Mouse (Mus musculus) MEL (cell line): ENCODE results near the gene Sergef. TPM values are rescaled to one million over a fixed set of nuclear protein-coding genes. Genes with fewer than 3 reads are reported as not detected.

Experiments
- DNase-seq: peaks from one replicate; pipeline ENCODE4 v3.0.0; 2011; ENCODE audit warnings: low read depth, low spot score
- H3K27ac ChIP-seq: 2 replicates; pipeline ENCODE4 v1.5.1; 2012; ENCODE audit warnings: low read depth, mild to moderate bottlenecking, control low read depth, low read length, moderate library complexity; ENCODE audit not compliant: control insufficient read depth
- H3K27me3 ChIP-seq, 2 experiments: fragments of 150-350 bp in 1 of 2; sonication (generic) in 1 of 2; 2 replicates each; pipeline ENCODE4 v1.6.1; 2012; ENCODE audit warnings: low read length in 2 of 2, mild to moderate bottlenecking in 2 of 2, improper control_type of control experiment in 1 of 2, moderate library complexity in 1 of 2; ENCODE audit not compliant: insufficient read depth in 2 of 2, control insufficient read depth in 1 of 2
- H3K36me3 ChIP-seq, 2 experiments: 2 replicates each; pipeline ENCODE4 v1.6.1; 2012 to 2014; ENCODE audit warnings: low read length in 2 of 2, improper control_type of control experiment in 1 of 2, inconsistent platforms in 1 of 2, mild to moderate bottlenecking in 1 of 2; ENCODE audit not compliant: insufficient read depth in 2 of 2, control insufficient read depth in 1 of 2
- H3K4me1 ChIP-seq, 2 experiments: fragments of 150-350 bp in 1 of 2; sonication (generic) in 1 of 2; 2 replicates each; pipeline ENCODE4 v1.6.1; 2012; ENCODE audit warnings: low read length in 2 of 2, improper control_type of control experiment in 1 of 2, mild to moderate bottlenecking in 1 of 2; ENCODE audit not compliant: insufficient read depth in 2 of 2, control insufficient read depth in 1 of 2
- H3K4me3 ChIP-seq, 2 experiments: fragments of 150-350 bp in 1 of 2; sonication (generic) in 1 of 2; 2 replicates each; pipeline ENCODE4 v1.5.1; 2012; ENCODE audit warnings: low read depth in 2 of 2, low read length in 2 of 2, mild to moderate bottlenecking in 2 of 2, moderate library complexity in 2 of 2, control low read depth in 1 of 2, improper control_type of control experiment in 1 of 2; ENCODE audit not compliant: control insufficient read depth in 1 of 2, insufficient read depth in 1 of 2
- H3K79me2 ChIP-seq: 2 replicates; pipeline ENCODE4 v1.6.1; 2012; ENCODE audit warnings: mild to moderate bottlenecking, low read length, moderate library complexity; ENCODE audit not compliant: control insufficient read depth, poor library complexity, insufficient read depth
- H3K9ac ChIP-seq: 2 replicates; pipeline ENCODE4 v1.6.1; 2012; ENCODE audit warnings: low read depth, mild to moderate bottlenecking, control low read depth, low read length, moderate library complexity; ENCODE audit not compliant: control insufficient read depth, poor library complexity, severe bottlenecking
- H3K9me3 ChIP-seq: fragments of 150-350 bp; sonication (generic); replicated peaks from 2 replicates; pipeline ENCODE4 v1.6.1; 2012; ENCODE audit warnings: mild to moderate bottlenecking, low read length, improper control_type of control experiment, moderate library complexity; ENCODE audit not compliant: insufficient read depth
- CHD2 ChIP-seq: IDR thresholded peaks from 2 replicates; pipeline ENCODE4 v1.6.1; 2011; ENCODE audit warnings: low read length, improper control_type of control experiment
- ELF1 ChIP-seq: IDR thresholded peaks from 2 replicates; pipeline ENCODE4 v1.6.1; 2014; ENCODE audit warnings: low read depth, mild to moderate bottlenecking, inconsistent platforms, low read length, improper control_type of control experiment, moderate library complexity
- ETS1 ChIP-seq: IDR thresholded peaks from 2 replicates; pipeline ENCODE4 v1.6.1; 2012; ENCODE audit warnings: low read depth, mild to moderate bottlenecking, inconsistent platforms, low read length, improper control_type of control experiment, moderate library complexity
- GABPA ChIP-seq: IDR thresholded peaks from 2 replicates; pipeline ENCODE4 v1.6.1; 2012; ENCODE audit warnings: low read depth, mild to moderate bottlenecking, inconsistent platforms, low read length, improper control_type of control experiment, moderate library complexity
- HCFC1 ChIP-seq: IDR thresholded peaks from 2 replicates; pipeline ENCODE4 v1.6.1; 2012; ENCODE audit warnings: low read depth, mild to moderate bottlenecking, inconsistent platforms, low read length, improper control_type of control experiment, moderate library complexity
- JUND ChIP-seq: IDR thresholded peaks from 2 replicates; pipeline ENCODE4 v1.6.1; 2011; ENCODE audit warnings: low read depth, mild to moderate bottlenecking, improper control_type of control experiment, low read length
- KAT2A ChIP-seq: conservative IDR thresholded peaks from 2 replicates; pipeline ENCODE4 v1.6.1; 2012; ENCODE audit warnings: low read depth, low read length, improper control_type of control experiment, inconsistent platforms
- MAFK ChIP-seq: IDR thresholded peaks from 2 replicates; pipeline ENCODE4 v1.6.1; 2011; ENCODE audit warnings: low read depth, mild to moderate bottlenecking, low read length, improper control_type of control experiment, borderline replicate concordance
- MAZ ChIP-seq: IDR thresholded peaks from 2 replicates; pipeline ENCODE4 v1.6.1; 2012; ENCODE audit warnings: low read depth, mild to moderate bottlenecking, inconsistent platforms, low read length, improper control_type of control experiment
- MXI1 ChIP-seq: IDR thresholded peaks from 2 replicates; pipeline ENCODE4 v1.6.1; 2011; ENCODE audit warnings: mild to moderate bottlenecking, low read depth, low read length, improper control_type of control experiment
- MYB ChIP-seq: IDR thresholded peaks from 2 replicates; pipeline ENCODE4 v1.6.1; 2011; ENCODE audit warnings: mild to moderate bottlenecking, low read depth, low read length, improper control_type of control experiment
- MYC ChIP-seq: IDR thresholded peaks from 2 replicates; pipeline ENCODE4 v1.6.1; 2011; ENCODE audit warnings: low read depth, mild to moderate bottlenecking, low read length, improper control_type of control experiment, moderate library complexity
- NELFE ChIP-seq: IDR thresholded peaks from 2 replicates; pipeline ENCODE4 v1.6.1; 2011; ENCODE audit warnings: low read depth, low read length, improper control_type of control experiment
- POLR2A ChIP-seq, 2 experiments: IDR thresholded peaks; 2 replicates each; pipeline ENCODE4 v1.6.1; 2011 to 2012; ENCODE audit warnings: low read length in 2 of 2, mild to moderate bottlenecking in 2 of 2, control low read depth in 1 of 2, improper control_type of control experiment in 1 of 2, low read depth in 1 of 2, moderate library complexity in 1 of 2; ENCODE audit not compliant: control insufficient read depth in 1 of 2, insufficient read depth in 1 of 2, poor library complexity in 1 of 2
- POLR2AphosphoS2 ChIP-seq: IDR thresholded peaks from 2 replicates; pipeline ENCODE4 v1.6.1; 2011; ENCODE audit warnings: low read length, improper control_type of control experiment
- RAD21 ChIP-seq: IDR thresholded peaks from 2 replicates; pipeline ENCODE4 v1.6.1; 2011; ENCODE audit warnings: mild to moderate bottlenecking, low read depth, low read length, improper control_type of control experiment
- SIN3A ChIP-seq: IDR thresholded peaks from 2 replicates; pipeline ENCODE4 v1.6.1; 2012; ENCODE audit warnings: low read length, improper control_type of control experiment, inconsistent platforms
- SMC3 ChIP-seq: IDR thresholded peaks from 2 replicates; pipeline ENCODE4 v1.6.1; 2011; ENCODE audit warnings: low read depth, low read length, improper control_type of control experiment
- TCF12 ChIP-seq: IDR thresholded peaks from 2 replicates; pipeline ENCODE4 v1.6.1; 2014; ENCODE audit warnings: low read depth, mild to moderate bottlenecking, inconsistent platforms, low read length, improper control_type of control experiment, moderate library complexity
- USF1 ChIP-seq: IDR thresholded peaks from 2 replicates; pipeline ENCODE4 v1.6.1; 2014; ENCODE audit warnings: low read depth, mild to moderate bottlenecking, inconsistent platforms, low read length, improper control_type of control experiment, moderate library complexity
- USF2 ChIP-seq, 2 experiments: IDR thresholded peaks; 2 replicates each; pipeline ENCODE4 v1.6.1; 2011 to 2012; ENCODE audit warnings: improper control_type of control experiment in 2 of 2, low read length in 2 of 2, borderline replicate concordance in 1 of 2, inconsistent platforms in 1 of 2, low read depth in 1 of 2, mild to moderate bottlenecking in 1 of 2; ENCODE audit not compliant: insufficient read depth in 1 of 2
- ZMIZ1 ChIP-seq: IDR thresholded peaks from 2 replicates; pipeline ENCODE4 v1.6.1; 2012; ENCODE audit warnings: low read depth, mild to moderate bottlenecking, inconsistent platforms, low read length, improper control_type of control experiment, moderate library complexity
- ZNF384 ChIP-seq: IDR thresholded peaks from 2 replicates; pipeline ENCODE4 v1.6.1; 2012; ENCODE audit warnings: low read depth, mild to moderate bottlenecking, inconsistent platforms, low read length, improper control_type of control experiment
- polyA plus RNA-seq, 2 experiments: library from polyadenylated mRNA; stranded (reverse) in 1 of 2; unstranded in 1 of 2; fragments of >175 nt in 1 of 2; fragments of >200 nt in 1 of 2; gene quantifications; 2 replicates each; pipeline versions ENCODE4 v1.2.1 to v1.2.4; 2012; ENCODE audit warnings: low replicate concordance in 2 of 2, low read depth in 1 of 2; ENCODE audit not compliant: insufficient read length in 2 of 2, insufficient read depth in 1 of 2, missing spikeins in 1 of 2
- total RNA-seq: library from RNA; depleted of rRNA; stranded (reverse); fragments of 300-350 nt; gene quantifications from 2 replicates; pipeline ENCODE4 v1.2.3, GENCODE M21; 2012

Sergef gene
- total and polyA plus RNA-seq, 3 experiments: 7.6 to 11.7 TPM; not detected in 1

GRCm38 (mm10) chr7:46575897-46576296 lies 63.7 kb downstream of the Sergef start:
- H3K36me3 ChIP-seq: no peaks in the 10 kb centered on the region
- H3K9ac ChIP-seq: no peak overlapping the region
- no peak overlapping the region for H3K27ac ChIP-seq
- H3K27me3 ChIP-seq: no peaks in the 10 kb centered on the region
- H3K79me2 ChIP-seq: no peaks in the 10 kb centered on the region
- TF ChIP-seq ZNF384 (no peak), CHD2 (no peak), MXI1 (no peak), SMC3 (no peak), ETS1 (no peak), POLR2A (IDR thresholded peaks at IDR 0.05; ENCODE audit: control insufficient read depth in 1 of 2, insufficient read depth in 1 of 2, low read depth in 1 of 2, low read length in 2 of 2, poor library complexity in 1 of 2) (no peak), MYB (no peak), TCF12 (no peak), NELFE (no peak), SIN3A (no peak), MYC (no peak), ELF1 (no peak), MAFK (no peak), POLR2AphosphoS2 (no peak), USF1 (no peak), KAT2A (no peak), GABPA (no peak), HCFC1 (no peak)
- TF ChIP-seq, all 39 proteins: peak for 0
- H3K4me1 ChIP-seq: no peaks in the 10 kb centered on the region
- no peak overlapping the region for H3K4me3 ChIP-seq
- H3K9me3 ChIP-seq: no peaks in the 10 kb centered on the region
- no peak for DNase-seq

DNA sequence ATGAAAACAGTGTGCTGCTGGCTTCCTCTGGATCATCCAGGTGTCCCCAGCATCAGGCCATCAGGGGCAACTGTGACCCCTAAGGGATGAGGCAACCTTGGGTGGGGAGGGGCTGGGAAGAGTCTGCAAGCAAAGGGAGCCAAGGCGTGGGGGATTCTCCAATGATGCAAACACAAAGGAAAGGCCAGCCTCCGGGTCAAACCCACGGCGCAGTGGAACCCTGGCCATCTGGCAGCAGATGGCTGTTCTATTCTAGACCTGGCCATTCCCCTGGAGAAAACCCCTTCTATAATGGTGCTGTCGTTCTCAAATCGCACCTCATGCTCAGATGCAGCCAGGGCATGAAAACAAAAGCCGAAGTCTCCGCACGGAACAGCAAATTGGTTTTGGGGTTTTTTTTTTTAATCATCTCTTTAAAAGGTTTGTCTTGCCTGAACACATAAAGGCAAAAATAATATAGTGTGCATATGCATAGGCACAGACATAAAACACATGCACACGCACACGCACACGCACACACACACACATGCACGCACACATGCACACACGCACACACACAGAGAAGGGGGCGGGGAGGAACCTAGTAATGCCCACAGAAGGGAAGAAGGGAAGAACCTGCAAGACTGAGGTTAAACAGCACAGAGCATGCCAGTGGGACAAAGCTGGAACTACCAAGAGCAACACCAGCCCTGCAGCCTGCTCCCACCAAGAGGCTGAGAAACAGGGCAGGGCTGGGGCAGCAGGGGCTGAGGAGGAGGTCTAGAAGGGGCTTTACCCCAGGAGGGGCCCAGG lies 66.6 kb downstream of the Sergef start:
- Histone ChIP-seq H3K4me1 (no peaks in the 10 kb centered on the region), H3K36me3 (no peaks in the 10 kb centered on the region), H3K79me2 (no peaks in the 10 kb centered on the region), H3K27ac (no peak overlapping the region), H3K4me3 (no peak overlapping the region), H3K9me3 (no peaks in the 10 kb centered on the region), H3K9ac (no peak overlapping the region), H3K27me3 (no peaks in the 10 kb centered on the region)
- TF ChIP-seq JUND (no peak), ZNF384 (no peak), MAZ (no peak), GABPA (no peak), KAT2A (no peak), MYB (no peak), USF2 (IDR thresholded peaks at IDR 0.05; ENCODE audit: borderline replicate concordance in 1 of 2, insufficient read depth in 1 of 2, low read depth in 1 of 2, low read length in 2 of 2) (no peak), ZMIZ1 (no peak), RAD21 (no peak)
- no peak for DNase-seq
